9 mouse cellular contexts compared by ENCODE assay signal in genomic region chr7:19462884-19463381, GRCm38 (mm10). TPM values are rescaled to one million over a fixed set of nuclear protein-coding genes. Genes with fewer than 3 reads are reported as not detected.
A peak's percentile ranks its signal among the peaks of the same experiment; 100 is the strongest.
DNase-seq lines count a peak whose midpoint lies in the region; ATAC-seq lines count a peak whose summit lies in the region.
"Had no signal": no experiment of that assay in that cellular context is flagged by ENCODE, and none has a peak within 500 bp of the region (broad histone marks: within the 10 kb centered on the region; RNA-seq: fewer than 3 reads in every experiment).

Exoc3l2 (plus strand) TSS chr7:19463331.

- peaks cover 5% of the 10 kb centered on the region; the same call in 1 of the 2 replicates for H3K27me3 ChIP-seq in lung, embryonic 16.5 days (ENCODE audit: control insufficient read depth, insufficient read depth, low read depth, low read length)
- H3K27me3 ChIP-seq in kidney, embryonic 14.5 days (ENCODE audit: control insufficient read depth, insufficient read depth, low read length), result no peaks in the 10 kb centered on the region
- H3K27me3 ChIP-seq in liver, embryonic 13.5 days, result peaks cover 24% of the 10 kb centered on the region

- peak within 1 kb of the TSS; percentile 17; the same call in 1 of the 2 replicates for H3K4me2 ChIP-seq in lung, embryonic 16.5 days (ENCODE audit: low read depth, low read length)
- H3K4me2 ChIP-seq in kidney, embryonic 14.5 days (replicated peaks; ENCODE audit: low read depth, low read length), result peak within 1 kb of the TSS; percentile 34; the same call in 1 of the 2 replicates
- H3K4me2 ChIP-seq in liver, embryonic 13.5 days, result peak within 1 kb of the TSS; percentile 32

- H3K9me3 ChIP-seq in lung, embryonic 16.5 days (ENCODE audit: control insufficient read depth, low read length), result no peaks in the 10 kb centered on the region
- H3K9me3 ChIP-seq in kidney, embryonic 14.5 days (ENCODE audit: control insufficient read depth, low read length), result no peaks in the 10 kb centered on the region
- no peaks in the 10 kb centered on the region for H3K9me3 ChIP-seq in liver, embryonic 13.5 days (replicated peaks)

- no peaks in the 10 kb centered on the region for H3K36me3 ChIP-seq in lung, embryonic 16.5 days (ENCODE audit: control insufficient read depth, insufficient read depth, low read length)
- H3K36me3 ChIP-seq in kidney, embryonic 14.5 days (ENCODE audit: control insufficient read depth, insufficient read depth, low read length), result no peaks in the 10 kb centered on the region
- H3K36me3 ChIP-seq in liver, embryonic 13.5 days, result no peaks in the 10 kb centered on the region

- 34% methylated on average over 6 of the region's 6 CpGs for WGBS in lung, embryonic 16.5 days
- WGBS in kidney, embryonic 14.5 days, result 33% methylated on average over 6 of the region's 6 CpGs
- WGBS in liver, embryonic 13.5 days (ENCODE audit: insufficient replicate concordance), result 14% methylated on average over 6 of the region's 6 CpGs

- H3K4me3 ChIP-seq in lung, embryonic 16.5 days (ENCODE audit: low read length), result peak within 1 kb of the TSS; percentile 18; the same call in 1 of the 2 replicates
- H3K4me3 ChIP-seq in kidney, embryonic 14.5 days (ENCODE audit: low read length), result peak within 1 kb of the TSS; percentile 16
- peak within 1 kb of the TSS; percentile 36 for H3K4me3 ChIP-seq in liver, embryonic 13.5 days (replicated peaks)

- H3K9ac ChIP-seq in lung, embryonic 16.5 days (ENCODE audit: low read length), result no peak within 1 kb of the TSS
- H3K9ac ChIP-seq in kidney, embryonic 14.5 days (ENCODE audit: low read depth, low read length), result 0 out of 2 replicates have a peak within 1 kb of the TSS, but pooled peaks have one; percentile 12
- peak within 1 kb of the TSS; percentile 43; the same call in 1 of the 2 replicates for H3K9ac ChIP-seq in liver, embryonic 13.5 days

- H3K4me1 ChIP-seq in lung, embryonic 16.5 days (replicated peaks; ENCODE audit: control insufficient read depth, insufficient read depth, low read length), result peaks cover 6% of the 10 kb centered on the region
- H3K4me1 ChIP-seq in kidney, embryonic 14.5 days (ENCODE audit: control insufficient read depth, insufficient read depth, low read length), result peaks cover 12% of the 10 kb centered on the region; the same call in 1 of the 2 replicates
- H3K4me1 ChIP-seq in liver, embryonic 13.5 days (replicated peaks), result peaks cover 47% of the 10 kb centered on the region

- ATAC-seq in lung, embryonic 16.5 days (ENCODE audit: low read depth), result no peak
- ATAC-seq in kidney, embryonic 14.5 days (ENCODE audit: low FRiP score, low TSS enrichment), result no peak
- ATAC-seq in liver, embryonic 13.5 days (ENCODE audit: low read depth), result no peak
- ATAC-seq in inflammation-experienced regulatory T-cells, adult 6 months, result no peak

- DNase-seq in lung, postnatal 10 days, result no peak
- no peak for DNase-seq in adrenal gland, postnatal 4 days (ENCODE audit: low spot score in 2 of 2)
- DNase-seq in liver, embryonic 13.5 days, result no peak
- no peak for DNase-seq in spleen, adult 18-20 months
- no peak for DNase-seq in thymus, postnatal 25 days
- DNase-seq: heart, postnatal 10 days had no signal

- peak within 1 kb of the TSS; percentile 17; the same call in 1 of the 2 replicates for H3K27ac ChIP-seq in lung, embryonic 16.5 days (ENCODE audit: low read length)
- 0 out of 2 replicates have a peak within 1 kb of the TSS, but pooled peaks have one; percentile 24 for H3K27ac ChIP-seq in kidney, embryonic 14.5 days (ENCODE audit: low read depth, low read length)
- H3K27ac ChIP-seq in liver, embryonic 13.5 days, result no peak within 1 kb of the TSS; the same call in 1 of the 2 replicates

RNA-seq across cellular contexts. Expression of gene Exoc3l2, which starts in this region (rescaled TPM):
- 0.72 and 1.1 TPM in 2 replicates for polyA plus RNA-seq in lung, embryonic 16.5 days (2015; fragmentation: Nextera tagmentation; extraction: Ambion mirVana)
- 10 to 100 TPM; 26.7 to 28.7 TPM for total RNA-seq in adrenal gland, postnatal 4 days (2021)
- polyA plus RNA-seq in kidney, embryonic 14.5 days (2014; fragmentation: Nextera tagmentation; extraction: Ambion mirVana), result 3.5 and 3.7 TPM in 2 replicates
- 0.83 and 1.0 TPM in 2 replicates for polyA plus RNA-seq in liver, embryonic 13.5 days (2015; fragmentation: Nextera tagmentation; extraction: Ambion mirVana)
- polyA plus RNA-seq in inflammation-experienced regulatory T-cells, adult 6 months (2017; shearing (Covaris generic)), result not detected
